Mouse (Mus musculus) CH12.LX (cell line): Measurements from ENCODE around the gene 4930595D18Rik.

Experiments
- CTCF ChIP-seq, 2 experiments: IDR thresholded peaks in 1 of 2; conservative IDR thresholded peaks in 1 of 2; 2 replicates each; pipeline ENCODE4 v1.5.1; 2011 to 2012; ENCODE audit warnings: low read depth in 2 of 2, low read length in 2 of 2, improper control_type of control experiment in 1 of 2, inconsistent platforms in 1 of 2, mild to moderate bottlenecking in 1 of 2, moderate library complexity in 1 of 2
- ELF1 ChIP-seq: IDR thresholded peaks from 2 replicates; pipeline ENCODE4 v1.6.1; 2014; ENCODE audit warnings: low read depth, mild to moderate bottlenecking, inconsistent platforms, low read length, improper control_type of control experiment
- EP300 ChIP-seq: IDR thresholded peaks from 2 replicates; pipeline ENCODE4 v1.6.1; 2011; ENCODE audit warnings: low read length, improper control_type of control experiment
- ETS1 ChIP-seq: conservative IDR thresholded peaks from 2 replicates; pipeline ENCODE4 v1.6.1; 2012; ENCODE audit warnings: low read depth, mild to moderate bottlenecking, inconsistent platforms, low read length, improper control_type of control experiment, moderate library complexity
- HCFC1 ChIP-seq: IDR thresholded peaks from 2 replicates; pipeline ENCODE4 v1.6.1; 2012; ENCODE audit warnings: low read depth, mild to moderate bottlenecking, inconsistent platforms, low read length, improper control_type of control experiment
- JUN ChIP-seq: IDR thresholded peaks from 2 replicates; pipeline ENCODE4 v1.6.1; 2011; ENCODE audit warnings: low read depth, mild to moderate bottlenecking, low read length, improper control_type of control experiment, moderate library complexity; ENCODE audit not compliant: insufficient read depth
- MAFK ChIP-seq: IDR thresholded peaks from 2 replicates; pipeline ENCODE4 v1.6.1; 2011; ENCODE audit warnings: low read length, improper control_type of control experiment; ENCODE audit not compliant: insufficient replicate concordance
- MAX ChIP-seq: IDR thresholded peaks from 2 replicates; pipeline ENCODE4 v1.6.1; 2011; ENCODE audit warnings: low read length, improper control_type of control experiment
- MXI1 ChIP-seq: IDR thresholded peaks from 2 replicates; pipeline ENCODE4 v1.6.1; 2011; ENCODE audit warnings: mild to moderate bottlenecking, low read depth, low read length, improper control_type of control experiment
- POLR2A ChIP-seq: IDR thresholded peaks from 2 replicates; pipeline ENCODE4 v1.6.1; 2011; ENCODE audit warnings: low read depth, mild to moderate bottlenecking, improper control_type of control experiment, low read length
- SMC3 ChIP-seq: IDR thresholded peaks from 2 replicates; pipeline ENCODE4 v1.6.1; 2011; ENCODE audit warnings: low read depth, low read length, improper control_type of control experiment
- USF1 ChIP-seq: IDR thresholded peaks from 2 replicates; pipeline ENCODE4 v1.6.1; 2014; ENCODE audit warnings: low read depth, mild to moderate bottlenecking, inconsistent platforms, low read length, improper control_type of control experiment
- ZKSCAN1 ChIP-seq: IDR thresholded peaks from 2 replicates; pipeline ENCODE4 v1.6.1; 2012; ENCODE audit warnings: low read depth, inconsistent platforms, low read length, improper control_type of control experiment, borderline replicate concordance
- ZNF384 ChIP-seq: IDR thresholded peaks from 2 replicates; pipeline ENCODE4 v1.6.1; 2012; ENCODE audit warnings: low read depth, low read length, improper control_type of control experiment, inconsistent platforms

DNA sequence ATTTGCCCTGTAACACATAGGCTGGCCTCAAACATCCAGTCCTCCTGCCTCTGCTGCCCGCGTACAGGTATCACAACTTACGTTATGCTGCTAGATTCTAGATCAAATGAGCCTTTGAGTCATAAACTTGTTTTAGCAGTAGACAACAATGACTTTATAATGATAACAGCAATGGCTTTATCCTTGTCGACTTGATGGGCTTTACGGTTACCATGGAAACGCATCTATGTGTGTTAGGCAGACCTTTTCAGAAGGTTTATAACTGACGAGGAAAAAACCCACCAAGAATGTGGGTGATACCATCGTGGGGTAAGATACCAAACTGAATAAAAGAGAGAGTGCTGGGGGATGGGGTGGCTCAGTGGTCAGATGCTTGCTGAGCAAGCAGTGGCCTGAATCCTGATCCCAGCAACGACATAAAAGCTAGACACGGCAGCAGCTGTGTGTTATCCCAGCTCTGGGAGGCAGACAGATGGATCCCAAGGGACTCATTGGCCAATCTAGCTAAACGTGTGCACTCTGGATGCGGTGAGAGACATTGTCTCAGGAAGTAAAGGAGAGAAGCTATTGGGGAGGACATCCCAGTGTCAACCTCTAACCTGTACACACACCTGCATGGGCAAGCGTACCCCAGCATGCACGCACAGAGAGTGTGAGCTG, 59.6 kb downstream of the 4930595D18Rik start:
- TF ChIP-seq POLR2A (no peak), MXI1 (no peak), ETS1 (no peak), EP300 (no peak), MAFK (no peak), CTCF (conservative IDR thresholded peaks at IDR 0.05 in 1 of 2, IDR thresholded peaks at IDR 0.05 in 1 of 2; ENCODE audit: low read depth in 2 of 2, low read length in 2 of 2) (no peak), HCFC1 (no peak), ELF1 (no peak), USF1 (no peak), MAX (no peak), JUN (no peak), ZKSCAN1 (no peak), SMC3 (no peak), ZNF384 (no peak)
